Mouse (Mus musculus): Measurements from ENCODE around the gene Tomm34. TPM values are rescaled to one million over a fixed set of nuclear protein-coding genes. Genes with fewer than 3 reads are reported as not detected.

The Tomm34 gene
- total RNA-seq (2021) (10 to 100 TPM; 18.5 to 22.9 TPM), polyA plus RNA-seq (2012; rRNA removed) (24.7 and 28.7 TPM in 2 replicates)
- long read RNA-seq, transcript Tomm34-202 (7 exons, 1,923 nt), result major isoform, 22 of 25 reads
- long read RNA-seq, partial matches to known transcripts, result 0 of 25 reads
- long read RNA-seq, other reads (novel, unspliced or antisense), result 1 of 25 reads

- under 1% methylated on average over 55 of the region's 55 CpGs for WGBS
- Histone ChIP-seq H3K27me3 (ENCODE audit: control insufficient read depth, insufficient read depth, low read length) (no peaks in the 10 kb centered on the region), H3K79me2 (replicated peaks; ENCODE audit: control insufficient read depth, insufficient read depth, low read length) (peaks cover 9% of the 10 kb centered on the region), H3K4me3 (peak within 1 kb of the TSS; percentile 98), H3K27ac (peak within 1 kb of the TSS; percentile 91), H3K36me3 (ENCODE audit: control insufficient read depth, insufficient read depth, low read length) (peaks cover 5% of the 10 kb centered on the region), H3K4me1 (ENCODE audit: control insufficient read depth, insufficient read depth, low read length) (peaks cover 4% of the 10 kb centered on the region), H3K9ac (ENCODE audit: low read depth, low read length) (peak within 1 kb of the TSS; percentile 79)
- peak; percentile 97 to 98 for DNase-seq
- TF ChIP-seq CTCF (IDR thresholded peaks at IDR 0.05), result no peak
- peak; percentile 53; the same call in 1 of the 2 replicates for TF ChIP-seq EP300 (IDR thresholded peaks at IDR 0.05; ENCODE audit: insufficient read depth, low read depth, low read length)
- peak; percentile 98 for TF ChIP-seq POLR2A (IDR thresholded peaks at IDR 0.05; ENCODE audit: insufficient read depth, low read depth, low read length)
- intact Hi-C loops (cut with DNase I), result loop anchor here (5.0 kb wide), 1 partner anchor 79 kb away; the partner anchor contains the start of gene Ywhab
These were observed at the start of gene Tomm34 for GRCm38 (mm10) chr2:164070765-164071436. TSS of gene Tomm34 (minus strand) at chr2:164071169.

- Histone ChIP-seq H3K36me3 (ENCODE audit: control insufficient read depth, insufficient read depth, low read length) (no peaks in the 10 kb centered on the region), H3K27me3 (ENCODE audit: control insufficient read depth, insufficient read depth, low read length) (no peaks in the 10 kb centered on the region), H3K4me3 (no peak overlapping the region), H3K27ac (no peak overlapping the region), H3K9ac (ENCODE audit: low read depth, low read length) (no peak overlapping the region), H3K79me2 (replicated peaks; ENCODE audit: control insufficient read depth, insufficient read depth, low read length) (no peaks in the 10 kb centered on the region), H3K4me1 (ENCODE audit: control insufficient read depth, insufficient read depth, low read length) (no peaks in the 10 kb centered on the region)
- DNase-seq, result no peak
- no peak for TF ChIP-seq POLR2A (IDR thresholded peaks at IDR 0.05; ENCODE audit: insufficient read depth, low read depth, low read length)
- no peak for TF ChIP-seq CTCF (IDR thresholded peaks at IDR 0.05)
- TF ChIP-seq EP300 (IDR thresholded peaks at IDR 0.05; ENCODE audit: insufficient read depth, low read depth, low read length), result no peak
- intact Hi-C loops (cut with DNase I), result no loop called here
- WGBS, result 93% methylated on average over 6 of the region's 6 CpGs
These were observed 48.5 kb upstream of the Tomm34 start for GRCm38 (mm10) chr2:164119503-164119902.

GRCm38 (mm10) chr2:164115531-164115930 is 44.6 kb upstream of the Tomm34 start:
- Histone ChIP-seq H3K36me3 (ENCODE audit: control insufficient read depth, insufficient read depth, low read length) (no peaks in the 10 kb centered on the region), H3K27me3 (ENCODE audit: control insufficient read depth, insufficient read depth, low read length) (no peaks in the 10 kb centered on the region), H3K4me3 (no peak overlapping the region), H3K4me1 (ENCODE audit: control insufficient read depth, insufficient read depth, low read length) (0 out of 2 replicates have a peak, but pooled peaks cover 1% of the 10 kb centered on the region), H3K9ac (ENCODE audit: low read depth, low read length) (no peak overlapping the region), H3K27ac (no peak overlapping the region), H3K79me2 (replicated peaks; ENCODE audit: control insufficient read depth, insufficient read depth, low read length) (no peaks in the 10 kb centered on the region)
- TF ChIP-seq EP300 (IDR thresholded peaks at IDR 0.05; ENCODE audit: insufficient read depth, low read depth, low read length) (no peak), POLR2A (IDR thresholded peaks at IDR 0.05; ENCODE audit: insufficient read depth, low read depth, low read length) (no peak), CTCF (IDR thresholded peaks at IDR 0.05) (no peak)
- no peak for DNase-seq
- intact Hi-C loops (cut with DNase I), result no loop called here
- WGBS, result 85% methylated on average over 10 of the region's 10 CpGs

- H3K27ac ChIP-seq, result no peak overlapping the region
- DNase-seq, result peak in 1 of 2 experiments; percentile 20
- WGBS, result 91% methylated on average over 6 of the region's 6 CpGs
- H3K36me3 ChIP-seq (ENCODE audit: control insufficient read depth, insufficient read depth, low read length), result no peaks in the 10 kb centered on the region; the same call in 1 of the 2 replicates
- H3K4me3 ChIP-seq, result no peak overlapping the region
- 0 out of 2 replicates have a peak, but pooled peaks cover 1% of the 10 kb centered on the region for H3K4me1 ChIP-seq (ENCODE audit: control insufficient read depth, insufficient read depth, low read length)
- TF ChIP-seq EP300 (IDR thresholded peaks at IDR 0.05; ENCODE audit: insufficient read depth, low read depth, low read length) (no peak), CTCF (IDR thresholded peaks at IDR 0.05) (no peak), POLR2A (IDR thresholded peaks at IDR 0.05; ENCODE audit: insufficient read depth, low read depth, low read length) (no peak)
- no peaks in the 10 kb centered on the region for H3K79me2 ChIP-seq (replicated peaks; ENCODE audit: control insufficient read depth, insufficient read depth, low read length)
- intact Hi-C loops (cut with DNase I), result no loop called here
- H3K27me3 ChIP-seq (ENCODE audit: control insufficient read depth, insufficient read depth, low read length), result no peaks in the 10 kb centered on the region
- no peak overlapping the region for H3K9ac ChIP-seq (ENCODE audit: low read depth, low read length)
These were observed 43.1 kb upstream of the Tomm34 start for GRCm38 (mm10) chr2:164114051-164114450.

GRCm38 (mm10) chr2:164111546-164111945 is 40.6 kb upstream of the Tomm34 start:
- H3K79me2 ChIP-seq (replicated peaks; ENCODE audit: control insufficient read depth, insufficient read depth, low read length), result no peaks in the 10 kb centered on the region
- peaks cover 2% of the 10 kb centered on the region; the same call in 1 of the 2 replicates for H3K36me3 ChIP-seq (ENCODE audit: control insufficient read depth, insufficient read depth, low read length)
- DNase-seq, result no peak
- H3K27me3 ChIP-seq (ENCODE audit: control insufficient read depth, insufficient read depth, low read length), result no peaks in the 10 kb centered on the region
- no peak overlapping the region for H3K9ac ChIP-seq (ENCODE audit: low read depth, low read length)
- 0 out of 2 replicates have a peak, but pooled peaks cover 1% of the 10 kb centered on the region for H3K4me1 ChIP-seq (ENCODE audit: control insufficient read depth, insufficient read depth, low read length)
- H3K27ac ChIP-seq, result no peak overlapping the region
- intact Hi-C loops (cut with DNase I), result no loop called here
- no peak for TF ChIP-seq EP300 (IDR thresholded peaks at IDR 0.05; ENCODE audit: insufficient read depth, low read depth, low read length)
- no peak for TF ChIP-seq POLR2A (IDR thresholded peaks at IDR 0.05; ENCODE audit: insufficient read depth, low read depth, low read length)
- TF ChIP-seq CTCF (IDR thresholded peaks at IDR 0.05), result no peak
- H3K4me3 ChIP-seq, result no peak overlapping the region
- 48% methylated on average over 8 of the region's 8 CpGs for WGBS

- no peak for TF ChIP-seq POLR2A (IDR thresholded peaks at IDR 0.05; ENCODE audit: insufficient read depth, low read depth, low read length)
- TF ChIP-seq EP300 (IDR thresholded peaks at IDR 0.05; ENCODE audit: insufficient read depth, low read depth, low read length), result no peak
- TF ChIP-seq CTCF (IDR thresholded peaks at IDR 0.05), result no peak
- no peak for DNase-seq
- H3K27ac ChIP-seq, result no peak overlapping the region
- 65% methylated on average over 4 of the region's 4 CpGs for WGBS
- no peaks in the 10 kb centered on the region for H3K79me2 ChIP-seq (replicated peaks; ENCODE audit: control insufficient read depth, insufficient read depth, low read length)
- intact Hi-C loops (cut with DNase I), result loop anchor here (10.0 kb wide), 1 partner anchor 236 kb away; no protein-coding TSS in a partner anchor
- no peak overlapping the region for H3K4me3 ChIP-seq
- no peaks in the 10 kb centered on the region for H3K27me3 ChIP-seq (ENCODE audit: control insufficient read depth, insufficient read depth, low read length)
- H3K9ac ChIP-seq (ENCODE audit: low read depth, low read length), result no peak overlapping the region
- H3K4me1 ChIP-seq (ENCODE audit: control insufficient read depth, insufficient read depth, low read length), result 0 out of 2 replicates have a peak, but pooled peaks cover 1% of the 10 kb centered on the region
- H3K36me3 ChIP-seq (ENCODE audit: control insufficient read depth, insufficient read depth, low read length), result peaks cover 2% of the 10 kb centered on the region; the same call in 1 of the 2 replicates
These were observed 37.5 kb upstream of the Tomm34 start for GRCm38 (mm10) chr2:164108501-164108900.

Measured in heart, adult 2 months (tissue).